Mouse (Mus musculus) urinary bladder, postnatal 10 days (tissue): ENCODE results near the gene Nxph1.

ENCODE experiments used
- DNase-seq: peaks from one replicate; pipeline ENCODE4 v3.0.0; 2022; ENCODE audit warnings: low spot score

The Nxph1 gene

GRCm38 (mm10) chr6:8970576-8970975 is 22.3 kb downstream of the Nxph1 start:
- no peak for DNase-seq

GRCm38 (mm10) chr6:8979237-8979871 is 31.1 kb downstream of the Nxph1 start:
- DNase-seq: no peak

- no peak for DNase-seq
Measured at GRCm38 (mm10) chr6:8996301-8996943, 48.2 kb downstream of the Nxph1 start.

- no peak for DNase-seq
Measured at GRCm38 (mm10) chr6:8997326-8997725, 49.1 kb downstream of the Nxph1 start.

GRCm38 (mm10) chr6:9002686-9003085 is 54.5 kb downstream of the Nxph1 start:
- no peak for DNase-seq

- no peak for DNase-seq
Measured at GRCm38 (mm10) chr6:9026631-9027030, 78.4 kb downstream of the Nxph1 start.

GRCm38 (mm10) chr6:9027146-9027545 is 78.9 kb downstream of the Nxph1 start:
- DNase-seq: no peak

- DNase-seq: no peak
Measured at GRCm38 (mm10) chr6:9028501-9028900, 80.3 kb downstream of the Nxph1 start.

GRCm38 (mm10) chr6:9039286-9039685 is 91.1 kb downstream of the Nxph1 start:
- DNase-seq: no peak

- DNase-seq: no peak
Measured at GRCm38 (mm10) chr6:9040991-9041390, 92.8 kb downstream of the Nxph1 start.

GRCm38 (mm10) chr6:9042391-9042790 is 94.2 kb downstream of the Nxph1 start:
- DNase-seq: no peak

GRCm38 (mm10) chr6:9046815-9047214 is 98.6 kb downstream of the Nxph1 start:
- no peak for DNase-seq

GRCm38 (mm10) chr6:9061261-9062105 is 113.3 kb downstream of the Nxph1 start:
- no peak for DNase-seq

GRCm38 (mm10) chr6:9066435-9066834 is 118.2 kb downstream of the Nxph1 start:
- DNase-seq: no peak

- DNase-seq: no peak
Measured at GRCm38 (mm10) chr6:9069913-9070312, 121.7 kb downstream of the Nxph1 start.

- DNase-seq: no peak
Measured at GRCm38 (mm10) chr6:9076463-9076862, 128.2 kb downstream of the Nxph1 start.

GRCm38 (mm10) chr6:9077793-9078689 is 129.8 kb downstream of the Nxph1 start:
- DNase-seq: no peak

- no peak for DNase-seq
Measured at GRCm38 (mm10) chr6:9083851-9084250, 135.6 kb downstream of the Nxph1 start.

- DNase-seq: no peak
Measured at GRCm38 (mm10) chr6:9097345-9097744, 149.1 kb downstream of the Nxph1 start.

- no peak for DNase-seq
Measured at GRCm38 (mm10) chr6:9107366-9107765, 159.1 kb downstream of the Nxph1 start.

GRCm38 (mm10) chr6:9119136-9119535 is 170.9 kb downstream of the Nxph1 start:
- DNase-seq: no peak

- no peak for DNase-seq
Measured at GRCm38 (mm10) chr6:9124321-9124914, 176.2 kb downstream of the Nxph1 start.
